Mouse (Mus musculus) lung, embryonic 16.5 days (tissue): ENCODE data around the gene Rnf157. TPM values are rescaled to one million over a fixed set of nuclear protein-coding genes. Genes with fewer than 3 reads are reported as not detected.
"Not testable (repeated sequence)": the region's sequence is repeated elsewhere in the genome, so short reads cannot be mapped to it uniquely, and the experiment has no call there.

Experiments
- ATAC-seq: fragments of 200-750 bp; cut with Nextera tagmentation; 2 replicates; pipeline ENCODE4 v1.8.0; 2017; ENCODE audit warnings: low read depth, mild to moderate bottlenecking, moderate library complexity
- H3K27ac ChIP-seq: fragments of 300-500 bp; sonication (generic); 2 replicates; pipeline ENCODE4 v1.5.1; 2014; ENCODE audit warnings: mild to moderate bottlenecking, control low read depth, low read length
- H3K27me3 ChIP-seq: fragments of 300-500 bp; sonication (generic); 2 replicates; pipeline ENCODE4 v1.6.1; 2014; ENCODE audit warnings: low read depth, low read length, mixed read lengths; ENCODE audit not compliant: control insufficient read depth, insufficient read depth
- H3K36me3 ChIP-seq: fragments of 300-500 bp; sonication (generic); 2 replicates; pipeline ENCODE4 v1.6.1; 2014; ENCODE audit warnings: low read length; ENCODE audit not compliant: control insufficient read depth, insufficient read depth
- H3K4me1 ChIP-seq: fragments of 300-500 bp; sonication (generic); replicated peaks from 2 replicates; pipeline ENCODE4 v1.6.1; 2014; ENCODE audit warnings: low read length, mixed read lengths; ENCODE audit not compliant: control insufficient read depth, insufficient read depth
- H3K4me2 ChIP-seq: fragments of 300-500 bp; sonication (generic); 2 replicates; pipeline ENCODE4 v1.6.1; 2014; ENCODE audit warnings: low read depth, low read length, control low read depth
- H3K4me3 ChIP-seq: fragments of 300-500 bp; sonication (generic); 2 replicates; pipeline ENCODE4 v1.5.1; 2014; ENCODE audit warnings: mild to moderate bottlenecking, low read length, control low read depth
- H3K9ac ChIP-seq: fragments of 300-500 bp; sonication (generic); 2 replicates; pipeline ENCODE4 v1.6.1; 2014; ENCODE audit warnings: low read length, control low read depth
- H3K9me3 ChIP-seq: fragments of 300-500 bp; sonication (generic); 2 replicates; pipeline ENCODE4 v1.6.1; 2016; ENCODE audit warnings: low read length; ENCODE audit not compliant: control insufficient read depth
- WGBS: fragments of 180-500 bp; shearing (Covaris S2); extraction: QIAGEN DNeasy Blood & Tissue Kit; methylation state at CpG from one replicate; pipeline ENCODE4 v1.1.7; 2014; 5-methylcytosine and 5-hydroxymethylcytosine counted together
- polyA plus RNA-seq: library from polyadenylated mRNA; unstranded; fragments of >200 nt; fragmentation: Nextera tagmentation; extraction: Ambion mirVana; gene quantifications from 2 replicates; pipeline ENCODE4 v1.2.1, GENCODE M21; 2015

Gene Rnf157
- polyA plus RNA-seq, 1 experiment from 2014 or later = 3.5 TPM

DNA sequence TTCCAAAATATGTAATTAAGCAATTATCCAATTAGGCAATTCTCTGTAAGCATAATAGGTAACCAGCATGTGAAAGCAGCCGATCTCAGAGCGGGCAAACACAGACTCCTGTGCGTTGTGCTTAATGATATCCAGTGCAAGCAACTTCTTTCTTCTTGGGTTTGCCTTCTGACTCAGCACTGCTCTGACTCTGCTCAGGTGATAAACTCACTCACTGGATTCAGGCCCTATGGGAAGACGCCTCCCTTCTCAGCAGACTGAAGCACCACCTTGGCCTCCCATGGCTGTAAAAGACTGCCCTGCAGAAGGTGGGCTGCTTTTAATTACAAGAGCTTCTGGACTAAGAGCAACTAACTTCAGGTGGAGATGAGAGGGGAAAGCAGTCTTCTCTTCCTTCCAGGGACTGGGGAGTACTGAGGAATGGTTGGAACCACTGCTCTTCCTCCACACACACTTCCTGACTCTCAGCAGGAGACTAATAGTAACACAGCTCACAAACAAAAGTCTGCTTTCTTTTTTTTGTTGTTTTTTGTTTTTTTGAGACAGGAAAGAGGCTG is 40.9 kb downstream of the Rnf157 start:
- no peak overlapping the region for H3K4me2 ChIP-seq
- no peaks in the 10 kb centered on the region for H3K9me3 ChIP-seq
- no peaks in the 10 kb centered on the region for H3K36me3 ChIP-seq
- no peaks in the 10 kb centered on the region for H3K4me1 ChIP-seq
- no peak overlapping the region for H3K27ac ChIP-seq
- no peaks in the 10 kb centered on the region for H3K27me3 ChIP-seq
- no peak for ATAC-seq
- 75% methylated on average over 4 of the region's 4 CpGs for WGBS
- H3K9ac ChIP-seq = no peak overlapping the region
- no peak overlapping the region for H3K4me3 ChIP-seq

DNA sequence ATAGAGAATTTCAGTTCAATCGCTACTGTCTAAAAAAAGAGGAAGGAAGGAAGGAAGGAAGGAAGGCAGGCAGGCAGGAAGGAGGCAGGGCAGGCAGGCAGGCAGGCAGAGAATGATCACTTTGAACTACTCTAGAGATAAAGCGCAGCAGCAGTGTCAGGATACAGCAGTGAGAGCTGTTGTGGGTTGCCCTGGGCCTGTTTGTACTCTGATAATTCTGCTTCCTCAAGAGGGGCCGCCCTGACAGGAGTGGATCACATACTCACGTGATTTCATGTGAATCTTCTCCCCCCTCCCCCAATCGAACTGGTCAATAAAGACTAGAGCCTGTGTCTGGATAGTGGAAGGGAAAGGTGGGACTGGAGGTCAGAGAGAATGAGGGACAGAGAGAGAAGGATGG is 43.2 kb downstream of the Rnf157 start:
- Histone ChIP-seq H3K9me3 (no peaks in the 10 kb centered on the region), H3K4me1 (no peaks in the 10 kb centered on the region), H3K27me3 (no peaks in the 10 kb centered on the region), H3K27ac (peak overlapping the region; percentile 43; the same call in 1 of the 2 replicates), H3K9ac (no peak overlapping the region), H3K4me3 (no peak overlapping the region), H3K36me3 (no peaks in the 10 kb centered on the region), H3K4me2 (no peak overlapping the region)
- WGBS = 30% methylated on average over 5 of the region's 5 CpGs
- no peak for ATAC-seq

DNA sequence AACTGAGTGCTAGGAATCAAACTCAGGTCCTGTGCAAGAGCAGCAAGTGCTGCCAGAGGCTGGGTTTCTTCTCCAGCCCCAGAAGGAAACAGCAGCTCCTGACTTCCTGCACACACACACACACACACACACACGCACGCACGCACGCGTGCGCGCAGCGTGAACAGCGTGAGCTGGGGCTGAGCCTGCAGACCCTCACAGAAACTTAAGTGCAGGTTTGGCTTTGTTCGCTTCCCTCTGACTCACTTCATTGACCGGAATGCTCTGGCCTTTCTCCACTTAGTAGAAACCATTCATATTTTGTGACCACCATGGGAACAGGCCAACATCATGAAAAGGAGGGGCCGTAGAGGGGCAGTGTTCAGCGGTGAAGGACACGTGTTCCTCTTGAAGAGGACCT is 43.8 kb downstream of the Rnf157 start:
- no peaks in the 10 kb centered on the region for H3K27me3 ChIP-seq
- no peak overlapping the region for H3K27ac ChIP-seq
- H3K4me3 ChIP-seq = no peak overlapping the region
- H3K9me3 ChIP-seq = no peaks in the 10 kb centered on the region
- ATAC-seq = no peak
- 84% methylated on average over 14 of the region's 14 CpGs for WGBS
- no peak overlapping the region for H3K4me2 ChIP-seq
- H3K9ac ChIP-seq = no peak overlapping the region
- no peaks in the 10 kb centered on the region for H3K4me1 ChIP-seq
- no peaks in the 10 kb centered on the region for H3K36me3 ChIP-seq

DNA sequence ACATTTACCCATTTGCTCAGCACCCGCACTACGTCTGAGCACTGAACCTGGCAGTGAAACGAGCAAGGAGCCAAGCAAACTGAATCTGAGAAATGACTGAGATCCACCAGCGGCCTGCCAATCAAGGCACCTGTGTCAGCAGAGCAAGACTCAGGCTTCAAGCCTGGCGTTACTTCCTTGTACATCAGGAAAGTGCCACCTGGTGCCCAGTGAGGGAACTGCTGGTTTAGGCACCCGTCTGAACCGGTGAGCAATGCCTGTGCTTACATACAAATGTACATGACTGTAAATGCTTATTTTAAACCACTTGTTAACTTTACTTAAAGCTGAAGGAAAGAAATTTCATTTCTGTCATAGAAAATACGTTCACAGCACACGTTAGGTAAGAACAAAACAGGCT is 44.7 kb downstream of the Rnf157 start:
- H3K27ac ChIP-seq = no peak overlapping the region
- no peak overlapping the region for H3K4me2 ChIP-seq
- no peaks in the 10 kb centered on the region for H3K9me3 ChIP-seq
- H3K9ac ChIP-seq = no peak overlapping the region
- no peak overlapping the region for H3K4me3 ChIP-seq
- H3K27me3 ChIP-seq = no peaks in the 10 kb centered on the region
- WGBS = 23% methylated on average over 9 of the region's 9 CpGs
- H3K4me1 ChIP-seq = no peaks in the 10 kb centered on the region
- no peaks in the 10 kb centered on the region for H3K36me3 ChIP-seq
- peak; percentile 75 for ATAC-seq

DNA sequence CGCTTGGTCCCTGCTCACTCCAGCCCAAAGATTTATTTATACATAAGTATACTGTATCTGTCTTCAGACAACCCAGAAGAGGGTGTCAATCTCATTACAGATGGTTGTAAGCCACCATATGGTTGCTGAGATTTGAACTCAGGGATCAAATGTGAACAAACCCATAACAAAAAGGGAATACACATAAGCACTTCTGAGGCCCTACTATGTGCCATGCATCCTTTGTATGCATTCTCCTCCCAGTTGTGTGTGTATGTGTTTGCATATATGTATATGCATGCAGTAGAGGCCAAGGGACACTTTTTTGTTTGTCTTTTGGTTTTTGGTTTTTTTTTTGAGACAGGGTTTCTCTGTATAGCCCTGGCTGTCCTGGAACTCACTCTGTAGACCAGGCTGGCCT is 46.2 kb downstream of the Rnf157 start:
- H3K27ac ChIP-seq = no peak overlapping the region
- no peak overlapping the region for H3K4me3 ChIP-seq
- H3K4me1 ChIP-seq = no peaks in the 10 kb centered on the region
- H3K4me2 ChIP-seq = no peak overlapping the region
- 88% methylated on average over 1 of the region's 1 CpGs for WGBS
- no peaks in the 10 kb centered on the region for H3K36me3 ChIP-seq
- no peak for ATAC-seq
- no peaks in the 10 kb centered on the region for H3K9me3 ChIP-seq
- no peak overlapping the region for H3K9ac ChIP-seq
- H3K27me3 ChIP-seq = no peaks in the 10 kb centered on the region

DNA sequence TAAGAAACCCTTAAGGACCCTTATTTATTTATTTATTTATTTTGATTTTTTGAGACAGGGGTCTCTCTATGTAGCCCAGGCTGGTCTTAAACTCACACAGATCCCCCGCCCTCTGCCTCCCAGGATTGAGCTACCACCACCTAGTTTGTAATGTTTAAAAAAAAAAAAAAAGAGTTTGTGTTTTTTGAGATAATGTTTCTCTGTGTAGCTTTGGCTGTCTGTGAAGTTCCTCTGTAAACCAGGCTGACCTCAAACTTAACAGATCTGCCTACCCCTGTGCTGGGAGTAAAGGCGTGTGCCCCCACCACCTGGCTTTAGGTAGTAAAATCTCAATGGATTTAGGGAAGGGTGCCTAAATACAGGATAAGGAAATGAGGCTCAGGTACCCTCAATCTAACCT is 46.7 kb downstream of the Rnf157 start:
- Histone ChIP-seq H3K9ac (no peak overlapping the region), H3K27ac (no peak overlapping the region), H3K9me3 (no peaks in the 10 kb centered on the region), H3K36me3 (no peaks in the 10 kb centered on the region), H3K27me3 (no peaks in the 10 kb centered on the region), H3K4me3 (no peak overlapping the region), H3K4me1 (no peaks in the 10 kb centered on the region), H3K4me2 (no peak overlapping the region)
- WGBS = 88% methylated on average over 2 of the region's 2 CpGs
- ATAC-seq = no peak

DNA sequence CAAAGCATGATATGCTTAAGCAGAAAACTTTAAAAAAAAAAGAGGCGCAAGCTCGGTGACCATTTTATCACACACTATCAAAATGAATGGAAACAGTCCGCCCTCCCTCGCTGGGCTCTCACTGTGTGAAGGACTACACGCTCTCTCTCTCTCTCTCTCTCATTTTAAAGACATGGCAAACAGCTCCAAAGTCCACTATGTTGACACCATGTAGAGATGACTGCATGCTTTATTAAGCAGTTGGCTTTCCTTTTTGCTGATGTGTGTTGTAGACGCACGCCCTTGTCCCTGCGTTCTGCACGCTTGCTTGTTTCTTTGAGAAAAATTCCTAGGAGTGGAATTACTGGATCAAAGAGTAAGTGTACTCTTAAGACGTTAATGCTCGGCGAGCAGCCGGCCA is 47.4 kb downstream of the Rnf157 start:
- Histone ChIP-seq H3K27ac (no peak overlapping the region), H3K4me2 (no peak overlapping the region), H3K9me3 (no peaks in the 10 kb centered on the region), H3K27me3 (no peaks in the 10 kb centered on the region), H3K4me1 (no peaks in the 10 kb centered on the region), H3K9ac (no peak overlapping the region), H3K36me3 (no peaks in the 10 kb centered on the region), H3K4me3 (no peak overlapping the region)
- ATAC-seq = no peak
- WGBS = 60% methylated on average over 13 of the region's 13 CpGs

DNA sequence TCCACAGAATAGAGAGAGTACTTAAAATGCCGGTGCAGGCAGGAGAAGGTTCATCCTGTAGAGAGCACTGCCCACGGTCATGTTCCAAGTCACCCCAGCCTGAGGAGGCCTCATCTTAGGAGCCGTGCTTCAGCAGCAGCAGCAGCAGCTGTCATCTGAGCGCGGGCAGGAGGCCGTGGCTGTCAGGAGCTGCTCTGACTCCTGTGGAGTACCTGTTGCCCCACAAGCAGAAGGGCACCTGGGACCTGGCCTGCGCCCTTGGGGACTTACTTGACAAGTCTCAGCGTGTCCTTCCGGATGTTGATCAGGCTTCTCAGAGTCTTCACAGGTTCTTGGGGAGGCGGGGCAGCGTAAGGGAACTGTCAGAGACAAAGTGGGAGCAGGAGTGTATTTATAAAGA is 50.8 kb downstream of the Rnf157 start:
- no peak for ATAC-seq
- Histone ChIP-seq H3K9ac (no peak overlapping the region), H3K36me3 (no peaks in the 10 kb centered on the region), H3K4me3 (no peak overlapping the region), H3K27ac (no peak overlapping the region), H3K27me3 (no peaks in the 10 kb centered on the region), H3K4me1 (no peaks in the 10 kb centered on the region), H3K4me2 (no peak overlapping the region), H3K9me3 (no peaks in the 10 kb centered on the region)
- WGBS = 57% methylated on average over 11 of the region's 11 CpGs

DNA sequence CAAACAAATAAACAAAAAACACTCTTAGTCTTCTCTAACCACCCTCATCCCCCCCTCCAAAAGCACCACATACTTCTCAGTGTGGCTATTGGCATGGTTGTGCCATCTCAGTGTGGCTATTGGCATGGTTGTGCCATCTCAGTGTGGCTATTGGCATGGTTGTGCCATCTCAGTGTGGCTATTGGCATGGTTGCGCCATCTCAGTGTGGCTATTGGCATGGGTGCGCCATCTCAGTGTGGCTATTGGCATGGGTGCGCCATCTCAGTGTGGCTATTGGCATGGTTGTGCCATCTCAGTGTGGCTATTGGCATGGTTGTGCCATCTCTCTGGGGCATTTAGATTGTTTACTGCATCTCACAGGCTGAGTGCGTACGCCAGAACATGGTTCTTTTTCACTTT is 51.9 kb downstream of the Rnf157 start:
- H3K4me1 ChIP-seq, ATAC-seq, H3K27ac ChIP-seq, H3K9me3 ChIP-seq, H3K4me3 ChIP-seq, H3K36me3 ChIP-seq, H3K4me2 ChIP-seq, H3K27me3 ChIP-seq, H3K9ac ChIP-seq: not testable (repeated sequence)
- WGBS = 96% methylated on average over 5 of the region's 5 CpGs

DNA sequence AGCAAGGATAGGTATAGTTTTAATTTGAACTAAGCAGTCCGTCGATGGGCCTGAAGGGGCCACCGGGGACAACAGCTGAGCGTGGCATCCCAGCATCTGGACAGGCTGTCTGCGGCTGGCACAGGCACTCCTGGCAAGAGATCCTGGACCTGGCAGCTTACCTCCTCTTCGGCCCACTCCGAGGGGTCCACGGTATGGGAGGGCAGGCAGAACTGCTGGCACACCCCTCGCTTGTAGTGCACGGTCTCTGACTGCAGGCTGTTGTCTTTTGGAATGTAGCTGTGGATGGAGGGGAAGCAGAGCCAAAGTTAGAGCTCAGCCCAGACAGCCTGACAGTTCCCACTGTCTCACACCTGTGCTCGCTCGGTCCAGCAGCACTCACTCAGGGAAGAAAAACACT is 53.2 kb downstream of the Rnf157 start:
- no peak overlapping the region for H3K4me2 ChIP-seq
- WGBS = 77% methylated on average over 12 of the region's 12 CpGs
- no peaks in the 10 kb centered on the region for H3K4me1 ChIP-seq
- 0 out of 2 replicates have a peak, but pooled peaks cover 6% of the 10 kb centered on the region for H3K36me3 ChIP-seq
- no peaks in the 10 kb centered on the region for H3K9me3 ChIP-seq
- ATAC-seq = no peak
- no peaks in the 10 kb centered on the region for H3K27me3 ChIP-seq
- H3K4me3 ChIP-seq = no peak overlapping the region
- H3K27ac ChIP-seq = no peak overlapping the region
- H3K9ac ChIP-seq = no peak overlapping the region
